Mouse (Mus musculus) lung, adult 2 months (tissue): Measurements from ENCODE around the gene Jazf1.

Experiments
- CTCF ChIP-seq: fragments of 200-500 bp; IDR thresholded peaks from 2 replicates; pipeline ENCODE4 v1.5.1; 2011; ENCODE audit warnings: mild to moderate bottlenecking, low read length, control low read depth; ENCODE audit not compliant: insufficient read depth
- POLR2A ChIP-seq: fragments of 200-500 bp; IDR thresholded peaks from 2 replicates; pipeline ENCODE4 v1.6.1; 2011; ENCODE audit warnings: low read depth, mild to moderate bottlenecking, control low read depth, low read length, borderline replicate concordance; ENCODE audit errors: extremely low read depth

GRCm38 (mm10) chr6:52824977-52825482, 243.4 kb downstream of the Jazf1 start:
- TF ChIP-seq POLR2A (no peak), CTCF (no peak)
